Mouse (Mus musculus) C2C12 (cell line): Measurements from ENCODE around the gene Nepro. TPM values are rescaled to one million over a fixed set of nuclear protein-coding genes. Genes with fewer than 3 reads are reported as not detected.

ENCODE experiments used
- H3K27me3 ChIP-seq: one replicate; pipeline ENCODE4 v1.6.1; 2011; ENCODE audit not compliant: control insufficient read depth, insufficient read depth, insufficient read length
- H3K36me3 ChIP-seq: one replicate; pipeline ENCODE4 v1.6.1; 2011; ENCODE audit not compliant: control insufficient read depth, insufficient read depth
- H3K4me3 ChIP-seq: one replicate; pipeline ENCODE4 v1.5.1; 2011; ENCODE audit warnings: mild to moderate bottlenecking, control low read depth; ENCODE audit not compliant: poor library complexity, insufficient read depth, severe bottlenecking
- H3K79me2 ChIP-seq: one replicate; pipeline ENCODE4 v1.6.1; 2011; ENCODE audit not compliant: control insufficient read depth, insufficient read depth
- H3K79me3 ChIP-seq: one replicate; pipeline ENCODE4 v1.6.1; 2011; ENCODE audit warnings: low read depth, control low read depth
- H3ac ChIP-seq: one replicate; pipeline ENCODE3; 2011; ENCODE audit warnings: low read depth; ENCODE audit not compliant: control insufficient read depth, insufficient read length
- CEBPB ChIP-seq: IDR thresholded peaks from one replicate; pipeline ENCODE4 v1.6.1; 2011; ENCODE audit warnings: low read depth, mild to moderate bottlenecking, control low read depth, moderate library complexity
- CTCF ChIP-seq: IDR thresholded peaks from one replicate; pipeline ENCODE4 v1.5.1; 2011; ENCODE audit not compliant: control insufficient read depth, insufficient read depth, insufficient read length
- FOSL1 ChIP-seq: IDR thresholded peaks from one replicate; pipeline ENCODE4 v1.8.0; 2011; ENCODE audit warnings: mild to moderate bottlenecking, low read length; ENCODE audit not compliant: poor library complexity, insufficient read depth, severe bottlenecking
- MAX ChIP-seq: IDR thresholded peaks from one replicate; pipeline ENCODE4 v1.6.1; 2011; ENCODE audit warnings: mild to moderate bottlenecking, control low read depth
- MYOD1 ChIP-seq: IDR thresholded peaks from one replicate; pipeline ENCODE4 v1.6.1; 2011; ENCODE audit warnings: low read depth; ENCODE audit not compliant: control insufficient read depth, insufficient read length
- MYOG ChIP-seq: IDR thresholded peaks from one replicate; pipeline ENCODE4 v1.6.1; 2011; ENCODE audit not compliant: control insufficient read depth, insufficient read length; ENCODE audit errors: extremely low read depth
- USF1 ChIP-seq: IDR thresholded peaks from one replicate; pipeline ENCODE4 v1.6.1; 2011; ENCODE audit warnings: low read depth, mild to moderate bottlenecking, control low read depth, moderate library complexity
- polyA plus RNA-seq: library from polyadenylated mRNA; unstranded; fragments of >200 nt; fragmentation: generic; extraction: Trizol; gene quantifications from one replicate; pipeline ENCODE4 v1.2.1, GENCODE M21; 2012; ENCODE audit warnings: missing spikeins

Nepro gene
- polyA plus RNA-seq, 1 experiment: 11.0 TPM

DNA sequence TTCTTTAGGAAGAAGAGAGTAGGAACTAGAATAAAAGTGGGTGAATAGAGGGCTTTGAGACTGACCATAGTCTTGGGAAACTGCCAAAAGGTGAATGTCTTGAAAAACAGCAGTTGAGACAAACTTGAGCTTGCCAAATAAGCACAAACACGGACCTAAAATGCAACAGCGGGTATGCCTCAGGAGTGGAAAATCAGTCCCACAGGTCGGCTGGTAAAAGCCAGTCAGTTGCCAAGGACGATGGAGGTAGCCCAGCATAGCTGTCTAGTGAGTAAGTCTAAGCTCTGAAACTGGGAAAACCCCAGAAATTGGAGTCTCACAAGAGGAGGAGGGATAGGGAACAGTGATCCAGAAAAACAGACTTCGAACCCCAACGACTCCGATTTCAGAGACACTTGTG lies 39.5 kb upstream of the Nepro start:
- TF ChIP-seq MYOG (no peak), FOSL1 (no peak), CTCF (no peak), USF1 (no peak), MAX (no peak), MYOD1 (no peak), CEBPB (no peak)
- Histone ChIP-seq H3K4me3 (no peak overlapping the region), H3K27me3 (no peaks in the 10 kb centered on the region), H3ac (no peak overlapping the region), H3K79me3 (no peaks in the 10 kb centered on the region), H3K36me3 (no peaks in the 10 kb centered on the region), H3K79me2 (no peaks in the 10 kb centered on the region)

DNA sequence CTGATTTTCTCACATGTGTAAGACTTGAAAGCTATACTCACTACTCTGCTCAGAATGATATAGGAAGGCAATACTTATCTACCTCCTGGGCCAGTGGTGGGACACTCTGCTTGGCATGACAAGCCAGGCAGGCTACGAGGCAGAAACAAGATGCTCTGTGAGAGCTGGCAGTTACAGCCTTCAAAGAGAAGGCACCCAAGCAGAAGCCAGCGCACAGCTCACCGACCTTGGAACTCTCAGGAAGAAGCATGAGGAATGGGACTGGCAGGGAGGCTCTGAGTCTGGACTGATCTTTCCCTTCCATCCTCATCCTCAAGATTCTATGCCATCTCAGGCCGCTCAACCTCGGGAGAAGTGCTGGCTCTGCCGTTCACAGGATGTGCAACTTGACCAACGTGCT lies 38.7 kb upstream of the Nepro start:
- Histone ChIP-seq H3K27me3 (no peaks in the 10 kb centered on the region), H3K79me3 (no peaks in the 10 kb centered on the region), H3ac (no peak overlapping the region), H3K36me3 (no peaks in the 10 kb centered on the region), H3K79me2 (no peaks in the 10 kb centered on the region), H3K4me3 (no peak overlapping the region)
- TF ChIP-seq MYOD1 (no peak), MYOG (no peak), FOSL1 (no peak), CEBPB (no peak), CTCF (no peak), USF1 (no peak), MAX (no peak)

DNA sequence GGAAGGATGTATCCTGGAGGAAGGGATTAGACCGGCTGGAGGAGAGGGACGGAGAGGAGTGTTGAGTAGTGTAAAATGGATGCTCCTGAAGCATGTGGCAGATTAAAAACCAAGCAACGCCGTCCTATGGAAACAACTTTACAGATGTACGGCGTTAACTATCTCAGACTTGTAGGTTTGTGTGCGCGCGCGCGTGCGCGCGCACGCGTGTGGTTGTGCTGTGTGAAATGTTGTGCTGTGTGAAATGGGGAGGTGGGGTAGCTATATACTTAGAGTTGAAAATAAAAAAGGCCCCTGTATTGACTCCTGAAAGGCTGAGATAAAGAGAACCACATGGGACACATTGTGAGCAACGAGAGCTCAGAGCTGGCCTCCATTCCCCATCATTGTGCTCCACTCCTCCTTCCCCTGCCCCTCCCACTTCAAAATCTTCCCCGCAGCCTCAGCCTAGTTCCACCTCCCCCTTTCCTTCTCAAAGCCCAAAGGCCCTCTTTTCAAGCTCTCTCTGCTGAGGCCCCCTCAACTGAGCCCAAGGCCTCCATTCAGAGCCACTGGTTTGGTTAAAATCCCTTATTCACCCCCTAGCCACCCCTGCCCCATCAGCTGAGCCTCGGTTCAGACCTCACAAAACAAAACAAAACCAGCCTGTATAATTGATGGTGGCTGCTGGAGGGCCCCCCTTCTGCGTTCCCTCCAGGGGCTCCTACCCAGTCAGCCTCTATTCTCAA lies 36.9 kb upstream of the Nepro start:
- no peaks in the 10 kb centered on the region for H3K79me3 ChIP-seq
- no peak for TF ChIP-seq CTCF
- H3ac ChIP-seq: no peak overlapping the region
- H3K4me3 ChIP-seq: no peak overlapping the region
- H3K36me3 ChIP-seq: no peaks in the 10 kb centered on the region
- H3K79me2 ChIP-seq: no peaks in the 10 kb centered on the region
- H3K27me3 ChIP-seq: no peaks in the 10 kb centered on the region

DNA sequence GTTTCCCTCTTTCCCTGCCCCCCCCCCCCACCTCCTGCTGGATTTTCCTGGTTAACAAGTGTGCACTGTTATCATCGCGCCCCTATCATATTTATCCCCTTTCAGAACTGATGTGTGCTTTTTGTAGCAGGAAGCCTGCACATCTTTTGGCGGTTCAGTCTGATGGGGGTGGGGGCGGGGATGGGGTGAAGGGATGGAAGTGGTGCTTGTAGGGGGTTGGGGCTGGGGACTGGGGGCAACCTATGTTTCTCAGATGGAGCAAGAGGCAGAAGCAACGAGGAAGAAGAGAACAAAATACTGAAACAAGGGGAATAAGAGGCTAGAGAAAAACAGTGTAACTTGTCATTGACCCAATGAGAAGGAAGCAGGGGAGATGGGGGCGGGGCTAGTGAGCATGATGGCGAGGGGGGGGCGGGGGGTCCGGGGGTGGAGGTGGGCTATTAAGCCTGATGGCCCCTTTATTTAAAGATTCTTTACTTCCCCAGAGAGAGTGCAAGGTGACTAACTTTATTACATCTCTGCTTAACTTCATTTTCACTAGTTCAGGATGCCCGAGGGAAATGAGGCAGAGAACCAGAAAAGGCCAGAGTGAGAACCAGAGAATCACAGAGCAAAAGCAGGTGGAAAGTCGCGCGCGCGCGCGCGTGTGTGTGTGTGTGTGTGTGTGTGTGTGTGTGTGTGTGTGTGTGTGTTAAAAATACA lies 36.2 kb upstream of the Nepro start:
- TF ChIP-seq MYOD1: no peak
- TF ChIP-seq CTCF: no peak
- TF ChIP-seq MYOG: no peak
- no peak for TF ChIP-seq MAX
- no peak for TF ChIP-seq FOSL1
- Histone ChIP-seq H3K4me3 (no peak overlapping the region), H3K79me3 (no peaks in the 10 kb centered on the region), H3K36me3 (no peaks in the 10 kb centered on the region), H3ac (no peak overlapping the region), H3K79me2 (no peaks in the 10 kb centered on the region), H3K27me3 (no peaks in the 10 kb centered on the region)

DNA sequence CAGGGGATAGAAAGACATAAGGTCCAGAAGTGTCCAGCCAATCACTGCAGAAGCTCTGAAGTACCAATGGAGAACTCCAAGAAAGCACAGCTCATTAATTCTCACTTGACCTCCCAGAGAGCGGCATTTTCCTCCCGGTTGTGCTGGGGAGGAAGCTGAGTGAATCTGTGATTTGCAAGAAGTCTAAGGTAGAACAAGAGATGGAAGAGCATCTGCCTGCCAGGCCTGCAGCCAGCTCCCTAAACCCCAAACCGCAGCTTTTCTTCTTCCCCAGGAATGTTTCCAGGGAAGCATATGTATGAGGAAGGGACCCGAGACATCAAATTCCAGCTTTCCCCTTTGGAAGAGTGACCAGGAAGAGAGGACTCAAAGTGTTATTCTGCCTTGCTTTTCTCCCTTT lies 35.6 kb upstream of the Nepro start:
- no peak for TF ChIP-seq USF1
- no peak for TF ChIP-seq MYOG
- TF ChIP-seq FOSL1: no peak
- no peak for TF ChIP-seq CTCF
- TF ChIP-seq CEBPB: no peak
- no peak for TF ChIP-seq MAX
- no peak for TF ChIP-seq MYOD1
- Histone ChIP-seq H3K36me3 (no peaks in the 10 kb centered on the region), H3K4me3 (no peak overlapping the region), H3K27me3 (no peaks in the 10 kb centered on the region), H3K79me3 (no peaks in the 10 kb centered on the region), H3K79me2 (no peaks in the 10 kb centered on the region), H3ac (no peak overlapping the region)

DNA sequence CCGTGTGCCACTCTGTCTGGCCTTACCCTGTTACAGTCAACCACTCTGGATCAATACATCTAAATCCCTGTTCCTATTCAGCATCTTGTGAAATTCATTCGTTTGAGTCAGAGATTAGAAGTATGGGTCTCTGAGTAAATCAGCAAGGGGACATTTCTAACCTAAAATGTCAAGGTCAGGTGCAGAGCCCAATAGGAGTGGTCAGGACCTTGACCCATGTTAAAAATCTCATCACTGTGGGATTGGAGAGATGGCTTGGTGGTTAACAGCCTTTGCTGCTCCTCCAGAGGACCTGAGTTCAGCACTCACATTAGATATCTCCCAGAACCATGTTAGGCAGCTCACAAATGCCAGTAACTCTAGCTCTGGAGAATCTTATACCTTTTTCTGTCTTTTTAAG lies 33.6 kb upstream of the Nepro start:
- Histone ChIP-seq H3K4me3 (no peak overlapping the region), H3K36me3 (no peaks in the 10 kb centered on the region), H3K79me2 (no peaks in the 10 kb centered on the region), H3K79me3 (no peaks in the 10 kb centered on the region), H3K27me3 (no peaks in the 10 kb centered on the region), H3ac (no peak overlapping the region)
- TF ChIP-seq FOSL1 (no peak), CEBPB (no peak), CTCF (no peak), MYOD1 (no peak), USF1 (no peak), MYOG (no peak), MAX (no peak)
